Mouse (Mus musculus): ENCODE results near the gene Tti1. TPM values are rescaled to one million over a fixed set of nuclear protein-coding genes. Genes with fewer than 3 reads are reported as not detected.
A peak's percentile ranks its signal among the peaks of the same experiment; 100 is the strongest.

Tti1 gene
- total RNA-seq, 2 experiments from 2014 or later, result 21.3 to 26.1 TPM

DNA sequence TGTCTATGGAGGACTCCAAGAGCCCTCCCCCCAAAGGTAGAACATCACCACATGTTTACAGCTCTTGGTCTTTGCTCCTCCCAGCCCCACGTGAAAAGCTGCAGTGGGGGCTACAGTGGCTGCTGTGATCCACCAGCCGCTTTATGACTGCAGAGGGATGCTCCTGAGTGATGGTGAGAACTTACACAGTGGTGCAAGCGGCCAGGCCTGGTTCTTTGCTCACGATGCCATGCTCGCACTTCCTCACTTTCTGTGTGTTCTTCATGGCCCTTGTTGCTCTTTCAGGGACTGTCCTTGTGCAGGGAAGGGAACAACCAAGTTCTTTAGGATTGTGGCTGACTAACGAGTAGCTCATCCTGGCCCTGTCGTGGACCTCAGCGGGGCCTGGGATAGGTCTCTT lies 15.3 kb upstream of the Tti1 start:
- intact Hi-C loops (cut with DNase I), result no loop called here
- no peak for DNase-seq

DNA sequence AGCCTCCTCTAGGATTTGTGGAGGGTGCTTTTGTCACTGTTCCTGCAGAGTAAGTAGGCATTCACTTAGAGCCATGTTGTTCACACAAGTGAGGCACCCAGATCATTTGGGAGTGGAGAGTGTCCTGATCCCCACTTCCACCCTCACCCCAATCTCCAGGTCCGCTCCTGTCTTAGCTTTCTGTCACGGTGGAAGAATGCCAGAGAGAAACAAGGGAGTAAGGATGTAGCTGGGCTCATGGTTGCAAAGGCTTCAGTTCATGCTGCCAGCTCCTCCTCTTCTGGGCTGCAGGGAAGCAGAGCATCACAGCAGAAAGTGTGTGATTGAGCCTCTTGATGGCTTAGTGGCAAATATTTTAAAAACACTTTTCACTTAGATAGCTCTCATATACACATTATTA lies 12.2 kb upstream of the Tti1 start:
- intact Hi-C loops (cut with DNase I), result no loop called here
- DNase-seq, result no peak

DNA sequence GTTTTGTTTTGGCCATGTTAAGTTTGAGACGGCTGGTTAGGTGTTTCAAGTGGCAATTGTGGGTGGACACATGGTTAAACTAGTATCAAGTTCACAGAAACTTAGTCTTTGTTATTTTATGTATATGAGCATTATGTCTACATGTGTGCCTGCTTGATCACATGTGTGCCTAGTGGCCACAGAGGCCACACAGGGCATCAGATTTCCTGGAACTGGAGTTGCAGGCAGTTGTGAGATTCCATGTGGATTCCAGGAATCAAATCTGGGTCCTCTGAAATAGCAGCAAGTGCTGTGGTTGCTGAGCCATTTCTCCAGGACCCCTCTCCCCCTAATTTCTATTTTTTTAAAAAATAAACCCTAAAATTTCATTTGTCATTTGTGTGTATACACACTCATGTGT lies 11.4 kb upstream of the Tti1 start:
- intact Hi-C loops (cut with DNase I), result loop anchor here (10.0 kb wide), 1 partner anchor 305 kb away; no protein-coding TSS in a partner anchor
- DNase-seq, result no peak

DNA sequence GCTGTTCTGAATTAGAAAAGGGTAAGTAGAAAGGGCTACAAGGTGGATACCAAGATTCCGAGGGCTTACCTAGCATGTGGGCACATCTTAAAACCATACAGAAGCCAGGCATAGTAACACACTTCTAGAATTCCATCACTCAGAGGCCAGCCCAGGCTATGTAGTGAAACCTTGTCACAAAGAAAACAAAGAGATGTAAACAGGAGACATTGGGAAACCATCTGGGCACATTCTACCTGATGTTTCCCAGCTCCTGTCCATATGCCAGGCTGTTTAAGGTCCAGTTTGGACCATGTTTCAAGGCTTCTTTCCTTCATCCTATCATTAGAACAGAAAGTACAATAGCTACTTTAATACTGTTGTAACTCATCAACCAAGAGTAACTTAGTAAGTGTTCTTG lies 9.3 kb upstream of the Tti1 start:
- no peak for DNase-seq
- intact Hi-C loops (cut with DNase I), result loop anchor here (10.0 kb wide), 1 partner anchor 307 kb away; no protein-coding TSS in a partner anchor

DNA sequence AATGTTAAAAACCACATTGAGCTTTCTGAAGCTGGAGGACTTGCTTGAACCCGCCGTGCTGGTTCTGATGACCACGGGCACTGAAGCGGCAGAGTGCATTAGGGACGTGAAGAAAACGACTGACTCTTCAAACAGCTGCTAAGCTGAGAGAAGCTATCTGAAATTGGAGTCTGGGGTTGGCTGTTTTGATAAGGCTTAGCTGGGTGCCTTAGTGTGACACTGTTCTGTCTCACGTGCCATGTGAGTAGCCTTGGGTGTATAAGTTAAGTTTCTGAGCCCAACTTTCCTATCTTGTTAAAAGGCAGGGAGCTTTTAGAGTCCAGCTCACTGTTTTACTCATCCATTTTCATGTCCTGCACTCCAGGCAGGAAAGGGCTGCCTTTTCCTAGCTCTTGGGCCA lies 8.7 kb upstream of the Tti1 start:
- no peak for DNase-seq
- intact Hi-C loops (cut with DNase I), result loop anchor here (10.0 kb wide), 1 partner anchor 308 kb away; no protein-coding TSS in a partner anchor

DNA sequence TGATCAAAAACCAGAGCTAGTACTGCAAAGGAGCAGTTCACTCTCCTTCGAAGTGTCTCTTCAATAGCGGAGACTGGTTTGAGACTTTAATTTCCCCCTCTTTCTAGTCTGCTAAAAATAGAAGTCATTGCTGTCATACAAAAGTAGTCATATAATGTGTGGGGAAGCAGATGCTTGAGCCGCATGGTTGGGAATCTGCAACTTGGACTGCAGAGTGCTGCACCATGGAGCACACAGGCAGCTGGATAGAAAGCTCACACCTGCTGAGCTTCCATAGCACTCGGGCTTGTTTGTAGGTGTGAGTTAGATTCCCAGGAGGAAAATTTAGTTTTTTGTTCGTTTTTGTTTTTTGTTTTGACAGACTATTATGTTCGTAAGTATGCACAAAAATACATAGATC lies 8.2 kb upstream of the Tti1 start:
- no peak for DNase-seq
- intact Hi-C loops (cut with DNase I), result loop anchor here (10.0 kb wide), 1 partner anchor 308 kb away; no protein-coding TSS in a partner anchor

DNA sequence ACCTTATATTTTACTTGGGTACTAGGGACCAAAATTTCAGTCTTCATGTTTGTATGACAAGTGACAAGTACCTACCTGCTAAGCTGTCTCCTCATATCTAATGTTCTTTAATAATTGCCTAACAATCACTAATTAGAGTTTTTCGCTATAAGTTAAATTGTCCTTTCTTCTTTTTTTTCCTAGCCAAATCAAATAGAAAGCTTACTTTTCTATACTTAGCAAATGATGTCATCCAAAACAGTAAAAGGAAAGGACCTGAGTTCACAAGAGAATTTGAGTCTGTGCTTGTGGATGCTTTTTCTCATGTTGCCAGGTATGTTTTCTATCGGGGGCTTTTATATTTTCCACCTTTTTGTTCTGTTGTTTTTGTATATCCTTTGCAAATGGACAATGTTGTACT lies 7.6 kb upstream of the Tti1 start:
- intact Hi-C loops (cut with DNase I), result loop anchor here (10.0 kb wide), 1 partner anchor 309 kb away; no protein-coding TSS in a partner anchor

DNA sequence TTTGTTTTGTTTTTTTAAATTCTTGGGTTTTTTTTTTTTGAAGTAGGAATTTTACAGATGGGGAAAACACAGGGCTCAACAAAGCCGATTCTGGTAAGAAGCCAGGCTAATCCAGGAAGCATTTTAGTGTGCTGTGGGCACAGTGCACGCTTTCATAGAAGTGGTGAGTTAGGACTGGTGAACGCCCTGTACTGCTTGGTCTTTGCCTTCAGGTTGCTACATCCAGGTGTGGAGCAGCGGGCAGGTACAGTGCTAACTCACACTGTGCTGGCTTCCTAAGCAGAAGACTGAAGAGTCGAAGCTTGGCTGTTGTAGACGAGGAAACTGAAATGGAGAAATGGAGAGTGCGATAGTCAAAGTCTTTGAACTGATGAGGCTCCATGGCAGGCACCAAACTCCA lies 1.8 kb upstream of the Tti1 start:
- intact Hi-C loops (cut with DNase I), result loop anchor here (10.0 kb wide), 1 partner anchor 315 kb away; no protein-coding TSS in a partner anchor
- DNase-seq, result no peak

More for the DNA sequence above, 7.6 kb upstream of the Tti1 start:
- DNase-seq, result no peak

DNA sequence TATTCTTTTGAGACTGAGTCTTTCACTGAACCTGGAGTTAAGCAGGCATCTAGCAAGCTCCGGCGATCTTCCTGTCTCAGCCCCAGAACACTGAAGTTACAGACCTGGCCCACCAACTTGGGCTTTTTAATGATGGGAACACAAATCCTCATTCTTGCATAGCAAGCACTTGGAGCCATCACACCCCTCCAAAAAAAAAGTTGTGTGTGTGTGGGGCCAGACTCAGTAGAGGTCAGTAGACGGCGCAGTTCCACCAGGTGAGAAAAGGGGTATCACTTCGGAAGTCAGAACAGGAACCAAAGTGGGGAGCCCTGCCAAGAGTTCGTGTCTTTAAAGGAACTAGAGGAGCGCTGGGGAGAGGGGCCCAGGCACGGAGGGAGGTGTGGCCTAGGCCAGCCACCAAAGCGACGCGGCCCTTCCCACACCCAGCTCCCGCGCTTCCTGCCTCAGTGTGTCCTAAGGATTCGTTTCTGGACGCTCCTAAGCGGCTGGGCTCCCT lies 329 bp downstream of the Tti1 start:
- intact Hi-C loops (cut with DNase I), result no loop called here
- no peak for DNase-seq

DNA sequence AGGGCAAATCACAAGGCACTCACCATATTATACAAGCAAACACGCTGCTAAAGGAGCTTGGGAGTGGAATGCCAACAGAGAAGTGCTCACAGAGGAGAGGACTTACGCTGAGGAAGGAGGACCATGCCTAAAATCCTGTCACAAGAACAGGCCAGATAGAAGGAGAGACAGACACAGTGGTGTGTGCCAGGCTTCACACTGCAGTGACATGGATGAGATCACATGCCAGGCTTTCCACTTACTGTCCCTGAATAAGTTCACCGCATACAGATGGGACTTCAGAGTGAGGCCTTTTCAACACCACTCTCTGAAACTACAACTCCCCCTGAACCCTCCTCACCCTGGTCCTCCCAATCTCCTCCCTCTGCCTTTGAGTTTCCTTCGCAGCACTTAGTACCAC lies 10.9 kb downstream of the Tti1 start:
- DNase-seq, result peak; percentile 12 to 31
- intact Hi-C loops (cut with DNase I), result no loop called here

DNA sequence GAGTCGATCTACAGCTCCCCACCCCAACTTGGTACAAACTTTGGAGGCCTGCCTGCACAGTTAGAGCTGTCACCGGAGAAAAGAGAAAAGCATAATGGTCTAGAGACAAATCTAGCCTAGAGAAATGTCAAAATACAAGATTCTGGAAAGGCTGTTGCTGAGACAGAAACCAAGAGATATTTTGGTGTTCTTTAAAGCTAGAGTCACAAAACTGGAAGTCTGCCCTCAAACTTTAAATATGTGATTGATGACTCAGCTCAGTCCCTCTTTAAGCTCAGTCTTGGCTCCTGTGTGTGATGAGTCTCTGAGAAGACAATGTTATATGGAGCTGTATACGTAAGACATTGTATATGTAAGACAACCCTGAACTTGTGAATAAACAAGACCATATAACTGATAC lies 15.6 kb downstream of the Tti1 start:
- no peak for DNase-seq
- intact Hi-C loops (cut with DNase I), result no loop called here

DNA sequence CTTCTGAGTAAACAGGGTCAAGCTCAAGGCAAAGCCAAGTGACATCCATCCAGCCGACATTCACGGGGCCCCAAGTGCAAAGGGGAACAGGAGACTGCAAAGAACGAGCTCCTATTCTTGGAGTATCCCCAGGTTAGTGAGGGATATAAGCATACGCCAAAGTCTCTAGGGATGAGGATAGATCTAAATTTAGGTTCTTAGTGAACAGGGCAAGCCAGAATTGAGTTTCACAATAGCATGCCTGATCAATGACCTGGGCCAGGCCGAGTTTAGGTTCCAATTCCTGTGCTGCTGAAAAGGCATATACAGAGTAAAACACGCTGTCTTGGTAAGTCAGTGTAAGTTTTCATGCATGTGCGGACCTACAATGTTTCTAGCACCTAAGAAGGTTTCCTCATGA lies 18.9 kb downstream of the Tti1 start:
- intact Hi-C loops (cut with DNase I), result no loop called here
- peak; percentile 13 to 17 for DNase-seq

DNA sequence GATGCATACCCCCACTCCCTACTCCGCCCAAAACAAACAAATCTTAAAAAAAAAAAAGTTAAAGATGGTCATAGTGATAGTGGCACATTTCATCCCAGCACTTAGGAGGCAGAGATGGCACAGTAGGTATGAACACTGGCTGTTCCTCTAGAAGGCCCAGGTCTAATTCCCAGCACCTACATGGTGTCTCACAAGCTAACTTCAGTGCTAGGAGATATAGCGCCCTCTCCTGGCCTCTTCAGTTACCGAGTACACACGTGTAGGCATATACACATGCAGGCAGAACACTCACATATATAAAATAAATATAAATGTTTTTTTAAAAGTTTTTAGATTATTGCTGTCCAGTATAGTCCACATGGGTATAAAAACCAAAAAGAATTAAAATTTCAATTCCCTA lies 22.6 kb downstream of the Tti1 start:
- intact Hi-C loops (cut with DNase I), result no loop called here

DNA sequence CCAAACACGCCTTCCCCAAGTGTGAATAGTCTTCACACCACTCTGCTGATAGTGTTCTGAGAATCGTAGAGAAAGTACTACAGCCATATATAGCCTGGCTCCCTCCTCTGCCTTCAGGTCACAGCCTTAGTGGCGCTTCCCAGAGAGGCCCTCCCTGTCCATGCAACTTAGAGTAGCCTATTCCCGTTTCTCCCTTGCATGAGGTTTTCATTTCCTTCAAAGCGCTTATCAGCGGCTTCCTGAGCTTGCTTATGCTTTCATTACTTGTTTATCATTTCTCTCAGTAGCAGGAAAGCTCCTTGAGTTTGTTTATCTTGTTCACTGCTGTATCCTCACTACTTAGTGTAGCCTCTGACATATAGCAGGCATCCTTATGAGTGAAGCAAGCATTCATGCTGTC lies 23.6 kb downstream of the Tti1 start:
- no peak for DNase-seq
- intact Hi-C loops (cut with DNase I), result no loop called here

More for the DNA sequence above, 22.6 kb downstream of the Tti1 start:
- DNase-seq, result no peak

DNA sequence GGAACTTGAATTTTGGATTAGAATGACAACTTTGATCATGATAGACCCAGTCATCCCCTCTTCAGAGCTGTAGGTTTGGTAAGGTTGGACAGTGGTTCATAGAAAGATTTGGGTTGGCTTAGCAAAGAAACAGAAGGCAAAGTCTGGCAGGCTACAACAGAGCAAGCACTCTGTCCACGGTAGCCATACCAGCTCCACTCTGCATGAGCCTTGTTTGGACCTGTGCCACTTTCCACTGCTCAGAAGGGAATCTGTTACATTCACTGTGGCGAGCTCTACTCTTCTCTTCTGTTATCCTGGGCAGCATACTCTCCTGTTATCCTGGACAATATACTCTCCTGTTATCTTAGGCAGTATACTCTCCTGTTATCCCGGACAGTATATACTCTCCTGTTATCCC lies 29.4 kb downstream of the Tti1 start:
- peak; percentile 13 for DNase-seq
- intact Hi-C loops (cut with DNase I), result no loop called here

DNA sequence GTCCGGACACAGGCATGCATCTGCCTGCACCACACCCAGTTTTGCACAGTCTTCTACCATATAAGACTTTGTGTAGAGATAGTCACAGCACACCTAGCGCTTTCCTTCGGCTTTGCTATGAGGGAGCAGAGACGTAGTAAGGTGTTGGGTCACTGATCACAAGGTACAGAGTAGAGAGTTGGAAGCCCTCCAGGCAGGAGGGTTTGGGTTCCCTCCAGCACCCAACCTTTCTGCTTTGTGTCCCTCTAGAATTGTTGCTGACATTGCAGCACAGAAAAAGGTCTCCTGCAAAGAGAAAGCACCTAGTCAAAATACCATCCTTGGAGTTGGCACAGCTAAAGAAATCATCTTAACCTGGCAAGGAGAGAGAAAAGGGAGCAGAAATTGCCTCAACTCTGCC lies 35.7 kb downstream of the Tti1 start:
- no peak for DNase-seq
- intact Hi-C loops (cut with DNase I), result no loop called here

DNA sequence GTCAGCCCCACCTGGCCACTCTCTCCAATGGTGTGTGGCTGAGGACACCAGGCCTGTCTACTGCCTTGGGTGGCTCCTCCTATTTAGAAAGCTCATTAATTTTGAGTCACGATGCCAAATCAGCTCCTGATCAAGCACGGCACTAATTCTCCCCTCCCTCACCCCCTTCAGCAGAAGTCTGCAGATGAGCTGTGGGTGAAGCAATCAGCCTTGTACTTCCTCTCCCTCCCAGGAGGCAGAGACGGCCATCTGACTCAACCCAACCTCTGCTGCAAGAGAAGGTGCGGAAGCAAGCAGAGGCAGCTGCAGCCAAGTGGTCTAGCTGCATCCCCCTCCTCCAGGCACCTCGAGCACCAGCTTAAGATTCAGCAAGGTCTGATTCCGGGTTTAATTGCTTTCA lies 37.2 kb downstream of the Tti1 start:
- no peak for DNase-seq
- intact Hi-C loops (cut with DNase I), result loop anchor here (2.0 kb wide), 1 partner anchor 354 kb away; no protein-coding TSS in a partner anchor

DNA sequence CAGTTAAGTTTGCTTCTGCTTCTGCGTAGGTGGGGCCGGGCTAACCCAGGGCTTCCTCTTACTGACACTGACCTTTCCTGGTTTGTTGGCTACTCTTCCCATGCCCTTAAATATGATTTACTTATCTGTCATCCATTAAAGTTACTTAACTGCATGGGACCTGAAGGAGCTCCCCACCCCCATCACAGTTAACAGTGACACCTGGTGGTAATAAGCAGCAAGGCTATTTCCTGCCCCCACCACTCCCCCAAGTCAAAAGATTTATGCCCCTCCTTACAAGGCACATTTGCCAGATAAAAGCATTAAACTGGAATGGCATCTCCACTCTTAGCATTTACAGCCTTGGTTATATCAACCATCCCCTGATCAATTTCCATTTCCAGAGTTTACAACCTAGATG lies 38.3 kb downstream of the Tti1 start:
- intact Hi-C loops (cut with DNase I), result loop anchor here (2.0 kb wide), 1 partner anchor 353 kb away; no protein-coding TSS in a partner anchor
- DNase-seq, result peak in 1 of 2 experiments; percentile 21

DNA sequence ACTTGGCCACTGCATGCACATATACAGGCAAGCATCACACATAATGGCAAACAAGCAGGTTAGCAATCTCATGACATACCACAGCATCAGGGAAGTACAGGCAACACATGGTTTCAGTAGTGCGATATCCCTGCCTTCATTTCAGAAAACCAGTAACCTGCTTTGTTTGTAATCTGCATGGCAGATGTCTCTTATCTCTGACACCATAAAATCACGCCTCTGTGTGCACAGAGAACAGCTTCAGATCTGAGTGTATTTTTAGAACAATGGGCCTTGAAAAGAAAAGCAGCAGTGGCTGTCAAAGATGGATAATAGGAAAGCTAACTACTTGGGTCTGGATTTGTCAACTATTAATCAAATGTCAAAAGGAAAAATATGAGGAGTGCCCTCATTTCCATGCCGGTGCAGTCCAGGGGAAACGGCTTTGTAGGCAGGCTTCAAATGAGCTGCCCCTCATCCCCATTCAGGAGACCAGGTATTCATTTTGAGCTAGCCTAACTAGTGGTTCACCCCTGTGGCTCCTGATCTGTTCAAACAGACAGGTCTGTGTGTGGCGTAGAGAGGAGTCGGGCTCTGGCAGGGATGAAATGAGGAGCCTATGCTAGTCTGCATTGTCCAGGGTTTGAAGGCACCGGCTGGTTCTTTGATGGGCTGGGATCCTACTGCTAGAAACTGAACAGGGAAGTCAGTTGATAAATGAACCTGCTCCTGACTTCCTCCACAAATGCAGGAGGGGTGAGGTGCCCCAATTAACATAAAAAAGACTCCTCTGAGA lies 39.6 kb downstream of the Tti1 start:
- intact Hi-C loops (cut with DNase I), result no loop called here
- DNase-seq, result no peak

DNA sequence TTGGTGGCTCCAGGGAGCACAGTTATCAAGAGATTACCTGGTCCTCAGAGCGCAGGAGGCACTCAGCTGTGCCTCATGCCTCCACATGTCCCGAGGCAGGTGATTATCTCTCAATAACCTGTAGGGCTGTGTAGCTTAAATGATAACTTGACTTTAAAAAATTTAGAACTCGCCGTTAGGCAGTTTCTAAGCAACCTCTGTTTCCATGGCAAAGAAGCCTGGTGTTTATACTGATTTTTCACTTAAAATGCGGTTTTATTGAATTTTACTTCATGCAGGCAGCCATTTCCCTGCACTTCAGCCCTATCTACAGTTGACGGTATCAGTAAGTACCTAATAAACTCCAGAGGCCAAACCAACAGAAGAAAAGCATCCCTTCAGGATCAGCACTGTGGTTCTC lies 42.0 kb downstream of the Tti1 start:
- intact Hi-C loops (cut with DNase I), result no loop called here
- no peak for DNase-seq

DNA sequence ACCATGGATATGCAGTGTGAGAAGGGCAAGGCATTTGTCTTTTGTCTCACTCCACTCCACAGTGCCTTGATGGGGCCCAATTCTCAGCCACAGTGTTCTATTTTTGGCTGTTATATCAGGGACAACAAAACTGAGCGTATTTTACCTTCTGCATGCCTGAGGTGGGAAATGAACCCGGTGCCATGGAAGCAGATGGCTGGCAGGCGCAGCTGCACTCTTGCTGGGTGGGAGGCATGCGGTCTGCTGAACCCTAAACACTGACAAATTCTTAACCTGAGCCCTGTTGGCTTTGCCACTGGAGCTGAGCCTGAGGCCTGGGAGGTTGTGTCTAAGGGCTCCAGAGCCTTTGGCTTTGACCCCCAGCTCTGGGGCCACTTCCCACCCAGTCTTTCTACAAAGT lies 42.6 kb downstream of the Tti1 start:
- no peak for DNase-seq
- intact Hi-C loops (cut with DNase I), result no loop called here

DNA sequence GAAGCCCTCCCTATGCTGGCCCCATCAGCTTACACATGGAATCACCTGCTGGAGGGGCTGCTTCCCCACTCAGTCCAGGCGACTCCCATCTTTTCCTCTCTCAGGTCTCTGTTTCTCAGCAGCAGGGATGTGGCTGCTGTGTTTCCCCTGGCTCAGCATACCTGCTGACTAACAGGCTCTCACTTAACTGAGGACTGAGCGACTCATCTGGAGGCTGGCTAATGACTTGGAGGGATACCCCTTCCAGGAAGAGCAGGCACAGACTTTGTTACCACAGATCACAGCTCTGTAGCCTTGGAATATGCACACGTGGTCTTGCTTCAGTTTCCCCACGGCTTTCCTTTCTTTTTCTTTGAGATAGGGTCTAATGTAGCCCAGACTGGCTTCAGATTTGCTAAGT lies 45.0 kb downstream of the Tti1 start:
- intact Hi-C loops (cut with DNase I), result no loop called here
- DNase-seq, result no peak

Data from heart, postnatal 10 days (tissue).